8 mouse cellular contexts compared by ENCODE assay signal in genomic region chr10:83360356-83360755, GRCm38 (mm10). TPM values are rescaled to one million over a fixed set of nuclear protein-coding genes. Genes with fewer than 3 reads are reported as not detected.
DNase-seq lines count a peak whose midpoint lies in the region; ATAC-seq and TF ChIP-seq lines count a peak whose summit lies in the region.

No protein-coding gene starts in this region.

- H3K36me3 ChIP-seq in forebrain, embryonic 11.5 days (ENCODE audit: control insufficient read depth, insufficient read depth, low read length), result peaks cover 1% of the 10 kb centered on the region; the same call in 1 of the 2 replicates
- peaks cover 7% of the 10 kb centered on the region; the same call in 1 of the 2 replicates for H3K36me3 ChIP-seq in stomach, postnatal 0 days (ENCODE audit: control insufficient read depth, insufficient read depth, low read length)

- peak; percentile 64 for DNase-seq in cerebellum, postnatal 10 days
- no peak for DNase-seq in cerebellum, adult 11-12 months
- DNase-seq in 3T3-L1 (ENCODE audit: low read depth, low spot score), result peak; percentile 14
- DNase-seq in forebrain, embryonic 11.5 days (ENCODE audit: low spot score), result no peak
- DNase-seq in liver, result peak; percentile 18
- no peak for DNase-seq in stomach, postnatal 0 days (ENCODE audit: low spot score)
- no peak for DNase-seq in gastrocnemius, postnatal 14 days
- DNase-seq in adrenal gland, adult (ENCODE audit: inconsistent age in 2 of 2, low spot score in 1 of 2), result no peak

- H3K4me1 ChIP-seq in forebrain, embryonic 11.5 days (replicated peaks; ENCODE audit: control insufficient read depth, insufficient read depth, low read length), result peaks cover 5% of the 10 kb centered on the region
- H3K4me1 ChIP-seq in stomach, postnatal 0 days (replicated peaks; ENCODE audit: control insufficient read depth, insufficient read depth), result no peaks in the 10 kb centered on the region

- ATAC-seq in forebrain, embryonic 11.5 days (replicated peaks; ENCODE audit: low FRiP score), result no peak
- peak; percentile 71 for ATAC-seq in stomach, postnatal 0 days (ENCODE audit: low FRiP score, low TSS enrichment)

- H3K27me3 ChIP-seq in forebrain, embryonic 11.5 days (ENCODE audit: control insufficient read depth, insufficient read depth, low read length), result no peaks in the 10 kb centered on the region
- no peaks in the 10 kb centered on the region for H3K27me3 ChIP-seq in stomach, postnatal 0 days (ENCODE audit: control insufficient read depth, insufficient read depth, low read length)

- H3K9me3 ChIP-seq in forebrain, embryonic 11.5 days (ENCODE audit: control insufficient read depth, low read length), result no peaks in the 10 kb centered on the region
- no peaks in the 10 kb centered on the region for H3K9me3 ChIP-seq in stomach, postnatal 0 days (ENCODE audit: control insufficient read depth, low read length)

- peak overlapping the region; percentile 89 for H3K4me3 ChIP-seq in forebrain, embryonic 11.5 days (ENCODE audit: low read depth, low read length)
- H3K4me3 ChIP-seq in stomach, postnatal 0 days (ENCODE audit: low read depth, low read length), result peak overlapping the region; percentile 82

- peak overlapping the region; percentile 83 for H3K9ac ChIP-seq in forebrain, embryonic 11.5 days (ENCODE audit: low read length)
- H3K9ac ChIP-seq in stomach, postnatal 0 days (ENCODE audit: low read length), result peak overlapping the region; percentile 78

- WGBS in forebrain, embryonic 11.5 days, result under 1% methylated on average over 40 of the region's 40 CpGs
- 1% methylated on average over 40 of the region's 40 CpGs for WGBS in stomach, postnatal 0 days

- no peak for TF ChIP-seq CTCF in stomach, postnatal 0 days (IDR thresholded peaks at IDR 0.05; ENCODE audit: low read depth)

- intact Hi-C loops in gastrocnemius, postnatal 14 days (cut with DNase I; ENCODE audit: low total_unique reads), result no loop called here

- H3K27ac ChIP-seq in forebrain, embryonic 11.5 days (ENCODE audit: low read depth, low read length), result peak overlapping the region; percentile 62
- H3K27ac ChIP-seq in stomach, postnatal 0 days (replicated peaks), result peak overlapping the region; percentile 82

- TF ChIP-seq EP300 in stomach, postnatal 0 days (optimal IDR thresholded peaks at IDR 0.05), result no peak

- peak overlapping the region; percentile 74 for H3K4me2 ChIP-seq in forebrain, embryonic 11.5 days (ENCODE audit: low read depth, low read length, severe bottlenecking)
- peak overlapping the region; percentile 95 for H3K4me2 ChIP-seq in stomach, postnatal 0 days (replicated peaks; ENCODE audit: low read depth)

RNA-seq across cellular contexts. Expression of gene D10Wsu102e, which starts 0.3 kb away (rescaled TPM):
- polyA plus RNA-seq in forebrain, embryonic 11.5 days (2014; fragmentation: Nextera tagmentation; extraction: Ambion mirVana), result 1.4 and 1.6 TPM in 2 replicates
- 0.23 and 0.27 TPM in 2 replicates for polyA plus RNA-seq in stomach, postnatal 0 days (2015; fragmentation: Nextera tagmentation; extraction: Ambion mirVana)
- under 1 TPM; 0.64 to 0.70 TPM for total RNA-seq in gastrocnemius, postnatal 14 days (2021)

RNA-seq across cellular contexts. Expression of gene Slc41a2, which starts 22.7 kb away (rescaled TPM):
- 0.56 and 1.2 TPM in 2 replicates for polyA plus RNA-seq in forebrain, embryonic 11.5 days (2014; fragmentation: Nextera tagmentation; extraction: Ambion mirVana)
- polyA plus RNA-seq in stomach, postnatal 0 days (2015; fragmentation: Nextera tagmentation; extraction: Ambion mirVana), result 0.59 and 0.92 TPM in 2 replicates
- 1 to 10 TPM; 1.4 to 1.8 TPM for total RNA-seq in gastrocnemius, postnatal 14 days (2021)

Comparison
In these comparisons a context has a peak if more than half of its experiments do, and no peak if none do; other contexts are left out.
1. DNase-seq: peak in cerebellum, postnatal 10 days (2 of 2), 3T3-L1 (single experiment) and liver (single experiment); none in cerebellum, adult 11-12 months (single experiment), forebrain, embryonic 11.5 days (single experiment), stomach, postnatal 0 days (single experiment), gastrocnemius, postnatal 14 days (single experiment) and adrenal gland, adult (0 of 2).